Mouse (Mus musculus) thymus, postnatal 10 days (tissue): Measurements from ENCODE around the gene Camsap1.

Experiments
- DNase-seq, 2 experiments: peaks; one replicate each; pipeline ENCODE4 v3.0.0; 2021; ENCODE audit warnings: low spot score in 2 of 2

Camsap1 gene

GRCm38 (mm10) chr2:25983159-25983907, at the start of gene Camsap1:
TSS of gene Camsap1 (minus strand) at chr2:25983282.
- DNase-seq = peak; percentile 95 to 96

GRCm38 (mm10) chr2:26030288-26030687, 47.2 kb upstream of the Camsap1 start:
- DNase-seq = no peak

DNA sequence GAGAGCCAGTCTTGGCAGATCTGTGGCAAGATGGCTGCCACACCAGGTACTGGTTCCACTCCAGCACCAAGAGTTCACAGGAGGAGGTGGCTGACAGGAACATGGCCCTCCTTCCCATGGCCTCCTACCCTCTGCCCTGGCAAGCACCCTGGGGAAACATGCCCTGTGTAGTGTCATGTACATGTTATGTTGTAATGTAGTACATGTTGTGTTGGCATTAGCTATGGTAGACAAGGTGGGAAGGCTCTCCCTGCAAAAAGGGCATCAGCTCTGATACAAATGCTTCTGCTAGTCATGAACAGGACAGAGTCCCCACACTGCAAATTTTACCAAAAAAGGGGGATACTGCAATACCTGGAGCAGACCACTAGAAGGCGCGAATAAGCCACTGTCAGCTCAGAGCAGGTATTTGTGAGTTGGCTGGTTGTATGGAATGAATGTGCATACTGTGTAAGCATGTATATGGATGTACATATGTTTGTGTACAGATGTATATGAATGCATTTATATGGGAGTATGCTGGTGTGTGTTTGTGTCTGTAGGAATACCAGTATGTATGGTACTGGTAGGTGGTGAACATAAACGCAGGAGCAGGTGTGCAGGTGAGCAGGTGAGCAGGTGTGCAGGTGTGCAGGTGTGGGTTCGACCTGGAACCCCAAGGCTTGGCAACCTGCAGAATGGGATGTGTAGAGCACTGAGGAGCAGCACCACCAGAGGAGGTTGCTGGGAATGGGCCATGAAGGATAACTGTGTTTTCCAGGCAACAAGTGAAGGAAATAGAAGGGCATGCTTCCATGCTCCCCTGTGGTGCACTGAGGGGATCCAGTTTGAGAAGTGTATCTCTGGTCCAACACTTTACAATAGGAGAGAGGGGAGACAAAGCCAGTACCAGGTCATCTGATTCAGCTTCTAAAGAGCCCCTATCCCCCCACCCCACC, 41.3 kb upstream of the Camsap1 start:
- DNase-seq = peak; percentile 17 to 54

DNA sequence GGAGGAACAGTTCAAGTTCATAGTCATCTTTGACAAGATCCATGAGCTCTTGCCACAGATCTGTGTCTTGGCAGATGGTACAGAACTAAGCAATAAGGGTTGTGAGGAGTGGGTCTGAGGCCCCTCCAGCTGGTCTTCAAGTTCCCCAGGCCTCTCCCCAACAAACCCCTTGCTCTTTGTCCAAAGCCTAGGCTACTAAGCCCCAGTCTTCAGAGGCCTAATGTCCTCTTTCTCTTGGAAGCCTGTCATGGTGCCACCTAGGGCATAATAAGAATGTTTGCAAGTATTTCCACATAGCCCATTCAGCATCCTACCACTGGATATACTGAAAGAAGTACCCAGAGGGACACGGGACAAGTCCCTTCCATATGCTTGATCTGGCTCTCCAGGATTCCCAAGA, 39.5 kb upstream of the Camsap1 start:
- no peak for DNase-seq

DNA sequence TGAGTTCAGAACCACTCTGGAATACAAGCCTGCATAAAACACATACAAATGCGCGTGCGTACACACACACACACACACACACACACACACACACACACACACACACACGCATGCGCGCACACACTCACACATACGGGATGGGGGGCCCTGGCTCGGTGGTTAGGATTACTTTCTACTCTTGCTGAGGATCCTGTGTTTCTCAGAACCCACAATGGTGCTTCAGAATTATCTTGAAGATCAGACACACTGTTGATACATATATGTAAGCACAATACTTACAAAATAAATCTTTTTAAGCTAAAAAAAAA, 39.1 kb upstream of the Camsap1 start:
- peak in 1 of 2 experiments; percentile 13 for DNase-seq

- peak; percentile 82 to 86 for DNase-seq
Measured at GRCm38 (mm10) chr2:26021561-26022257, 38.6 kb upstream of the Camsap1 start, which contains the start of gene Ubac1. TSS of gene Ubac1 (minus strand) at chr2:26021747.

- peak in 1 of 2 experiments; percentile 42 for DNase-seq
Measured at GRCm38 (mm10) chr2:26020714-26021560, 37.9 kb upstream of the Camsap1 start.

GRCm38 (mm10) chr2:26019923-26020322, 36.8 kb upstream of the Camsap1 start:
- no peak for DNase-seq

- no peak for DNase-seq
Measured at GRCm38 (mm10) chr2:26017326-26017725, 34.2 kb upstream of the Camsap1 start.

DNA sequence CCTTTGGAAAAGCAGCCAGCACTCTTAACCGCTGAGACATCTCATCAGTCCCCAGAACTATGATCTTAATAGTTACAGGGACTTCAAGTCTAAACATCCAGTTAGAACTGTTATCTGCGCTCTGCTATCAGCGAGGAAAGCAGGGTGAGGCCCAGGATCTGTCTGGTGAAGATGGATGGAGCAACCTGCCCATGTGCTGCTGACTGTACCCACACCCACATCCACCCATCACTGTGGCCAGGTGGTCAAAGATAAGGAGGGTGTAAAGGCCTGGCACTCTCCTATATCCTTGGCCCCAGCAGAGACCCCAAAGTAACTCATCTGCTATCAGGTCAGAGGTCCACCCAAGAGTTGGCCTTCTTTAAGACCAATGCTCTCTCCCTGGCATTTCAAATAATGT, 30.6 kb upstream of the Camsap1 start:
- DNase-seq = no peak

DNA sequence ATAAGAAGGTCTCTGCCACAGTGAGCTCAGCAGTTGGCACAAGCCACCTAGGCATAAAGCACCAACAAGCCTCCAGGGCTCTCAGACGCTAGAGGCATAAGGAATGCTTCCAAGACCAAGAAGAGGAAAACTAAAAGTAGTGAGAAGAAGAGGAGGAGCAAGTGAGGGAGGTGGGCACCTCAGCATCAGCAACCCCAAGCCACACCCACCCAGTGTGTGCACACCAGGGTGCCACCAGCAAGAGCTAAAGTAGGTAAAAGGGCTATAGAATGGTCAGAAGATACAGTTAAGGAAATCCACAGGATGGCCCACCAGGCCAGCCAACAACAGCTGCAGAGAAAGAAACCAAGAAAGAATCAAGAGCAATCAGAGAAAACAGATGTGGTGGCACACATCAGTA, 28.3 kb upstream of the Camsap1 start:
- no peak for DNase-seq

DNA sequence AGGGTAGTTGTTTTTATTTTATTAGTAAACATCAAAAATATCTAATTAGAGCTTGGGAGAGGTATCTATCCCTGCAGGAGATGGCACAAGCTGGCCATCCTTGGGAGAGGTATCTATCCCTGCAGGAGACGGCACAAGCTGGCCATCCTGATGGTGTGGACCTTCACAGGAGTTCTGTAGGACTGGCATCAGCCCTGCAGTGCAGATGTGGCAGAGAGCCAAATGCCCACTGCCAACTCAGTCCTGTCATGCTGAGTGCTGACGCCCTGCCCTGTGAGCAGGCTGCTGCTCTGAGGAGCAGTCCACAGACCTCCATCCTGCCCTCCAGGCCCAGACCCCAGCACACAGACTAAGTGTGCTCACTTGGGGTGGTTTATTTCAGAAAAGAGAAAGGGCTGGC, 18.9 kb upstream of the Camsap1 start:
- DNase-seq = no peak

GRCm38 (mm10) chr2:26001136-26001535, 18.1 kb upstream of the Camsap1 start:
- no peak for DNase-seq

GRCm38 (mm10) chr2:25997716-25998115, 14.6 kb upstream of the Camsap1 start:
- no peak for DNase-seq

DNA sequence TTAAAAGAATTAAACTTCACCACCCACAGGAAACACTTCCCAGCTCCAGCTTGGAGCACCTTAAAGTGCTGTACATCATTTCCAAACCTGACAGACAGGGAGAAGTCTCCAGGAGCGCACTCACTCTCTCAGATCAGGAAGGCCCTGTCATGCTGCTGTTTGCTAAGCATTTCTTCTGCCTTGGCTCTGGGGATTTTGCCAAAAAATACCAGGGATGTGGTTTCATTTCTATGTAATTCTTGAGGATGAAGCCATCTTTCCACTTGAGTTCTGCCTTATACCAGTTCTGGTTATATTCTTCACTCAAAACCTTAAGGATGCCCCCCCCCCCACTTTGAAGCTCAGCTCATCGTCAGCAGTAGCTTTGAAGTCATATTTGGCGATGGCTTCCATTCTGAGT, 11.7 kb upstream of the Camsap1 start:
- DNase-seq = no peak

DNA sequence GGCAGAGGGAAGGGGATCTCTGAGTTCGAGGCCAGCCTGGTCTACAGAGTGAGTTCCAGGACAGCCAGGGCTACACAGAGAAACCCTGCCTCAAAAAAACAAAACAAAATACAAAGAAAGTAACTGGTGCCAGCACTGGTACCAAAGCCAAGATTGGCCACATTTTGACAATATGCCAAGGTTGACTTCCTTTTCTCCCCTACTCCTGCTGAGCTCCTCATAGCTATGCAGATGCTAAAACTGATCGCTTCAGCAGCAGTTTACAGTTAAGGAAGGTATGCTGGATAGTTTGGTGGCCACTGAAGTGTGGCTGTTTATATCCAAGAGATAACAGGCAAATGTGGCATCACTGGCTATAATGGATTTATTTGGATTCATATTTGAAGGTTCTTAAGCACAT, 9.2 kb upstream of the Camsap1 start:
- DNase-seq = no peak

- DNase-seq = no peak
Measured at GRCm38 (mm10) chr2:25989651-25990050, 6.6 kb upstream of the Camsap1 start.

DNA sequence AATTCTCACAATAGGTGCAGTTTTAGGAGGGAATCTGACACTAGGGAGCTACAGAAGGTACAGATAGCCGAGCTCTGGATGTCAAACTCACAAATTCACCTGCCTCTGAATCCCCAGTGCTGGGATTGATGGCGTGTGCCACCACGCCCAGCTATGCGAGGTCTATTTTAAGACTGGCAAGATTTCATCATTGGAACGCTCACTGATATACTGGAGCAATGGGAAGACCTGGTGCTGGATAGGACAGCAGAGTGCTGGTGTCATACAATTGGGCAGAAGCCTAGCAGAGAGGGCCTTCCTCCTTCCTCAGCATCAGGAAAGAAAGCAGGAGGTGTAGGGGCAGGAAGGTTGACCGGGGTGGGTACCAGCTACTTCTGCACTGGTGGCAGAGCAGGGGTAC, 4.7 kb upstream of the Camsap1 start:
- no peak for DNase-seq

- DNase-seq = no peak
Measured at GRCm38 (mm10) chr2:25986601-25987000, 3.5 kb upstream of the Camsap1 start.

- DNase-seq = peak; percentile 19 to 21
Measured at GRCm38 (mm10) chr2:25982426-25983091, 523 bp downstream of the Camsap1 start.

DNA sequence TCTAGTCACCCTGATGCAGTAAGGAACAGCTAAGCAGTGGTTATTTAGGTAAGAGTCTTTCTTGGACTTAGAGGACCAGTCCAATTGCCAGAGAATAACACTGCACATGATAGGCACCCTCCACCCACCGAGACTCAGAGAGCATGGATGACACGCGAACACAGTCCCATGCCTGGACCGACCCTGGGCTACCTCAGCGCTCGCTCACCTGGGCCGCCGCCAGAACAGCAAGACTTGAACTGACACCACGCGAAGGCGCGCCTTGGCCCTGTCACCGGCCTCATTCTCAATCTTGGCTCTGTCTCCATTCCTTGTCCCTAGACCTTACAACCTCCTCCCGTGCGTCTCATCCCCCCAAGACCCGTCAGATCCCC, 1.0 kb downstream of the Camsap1 start:
- peak; percentile 8 to 18 for DNase-seq
